Mouse (Mus musculus) myocyte (in vitro differentiated cells): Measurements from ENCODE around the gene Rpl22.

Experiments
- CEBPB ChIP-seq: IDR thresholded peaks from 2 replicates; pipeline ENCODE4 v1.6.1; 2011; ENCODE audit warnings: mild to moderate bottlenecking, moderate library complexity; ENCODE audit not compliant: poor library complexity, insufficient read depth, severe bottlenecking
- E2F4 ChIP-seq: IDR thresholded peaks from one replicate; pipeline ENCODE4 v1.6.1; 2011; ENCODE audit warnings: mild to moderate bottlenecking, control low read depth, moderate library complexity; ENCODE audit not compliant: insufficient read depth
- MAX ChIP-seq: IDR thresholded peaks from one replicate; pipeline ENCODE4 v1.6.1; 2011; ENCODE audit warnings: low read depth, mild to moderate bottlenecking, control low read depth
- MYOD1 ChIP-seq, 3 experiments: IDR thresholded peaks; one replicate each; pipeline ENCODE4 v1.6.1; 2011; ENCODE audit warnings: control low read depth in 2 of 3, low read depth in 2 of 3, mild to moderate bottlenecking in 2 of 3, moderate library complexity in 1 of 3; ENCODE audit not compliant: insufficient read length in 2 of 3, control insufficient read depth in 1 of 3
- MYOG ChIP-seq, 3 experiments: IDR thresholded peaks; one replicate each; pipeline ENCODE4 v1.6.1; 2011; ENCODE audit warnings: control low read depth in 2 of 3, low read depth in 2 of 3, mild to moderate bottlenecking in 2 of 3; ENCODE audit not compliant: insufficient read length in 2 of 3, control insufficient read depth in 1 of 3, insufficient read depth in 1 of 3
- POLR2A ChIP-seq: IDR thresholded peaks from one replicate; pipeline ENCODE4 v1.6.1; 2011; ENCODE audit warnings: low read depth, mild to moderate bottlenecking, control low read depth, moderate library complexity; ENCODE audit not compliant: insufficient read length
- REST ChIP-seq: IDR thresholded peaks from one replicate; pipeline ENCODE4 v1.6.1; 2011; ENCODE audit warnings: mild to moderate bottlenecking, control low read depth, moderate library complexity; ENCODE audit not compliant: insufficient read depth, insufficient read length
- SRF ChIP-seq: IDR thresholded peaks from one replicate; pipeline ENCODE4 v1.6.1; 2011; ENCODE audit warnings: low read depth; ENCODE audit not compliant: control insufficient read depth, insufficient read length
- TCF12 ChIP-seq: IDR thresholded peaks from one replicate; pipeline ENCODE4 v1.6.1; 2011; ENCODE audit warnings: mild to moderate bottlenecking, control low read depth; ENCODE audit not compliant: poor library complexity, insufficient read depth, severe bottlenecking
- TCF3 ChIP-seq: IDR thresholded peaks from one replicate; pipeline ENCODE4 v1.6.1; 2011; ENCODE audit warnings: low read depth, control low read depth; ENCODE audit not compliant: insufficient read length
- USF1 ChIP-seq: IDR thresholded peaks from one replicate; pipeline ENCODE4 v1.6.1; 2011; ENCODE audit warnings: low read depth, mild to moderate bottlenecking, control low read depth, moderate library complexity

- TF ChIP-seq POLR2A = no peak
- no peak for TF ChIP-seq E2F4
- no peak for TF ChIP-seq USF1
- no peak for TF ChIP-seq MYOG (IDR thresholded peaks at IDR 0.05; ENCODE audit: control insufficient read depth in 1 of 3, insufficient read depth in 1 of 3, insufficient read length in 2 of 3, low read depth in 2 of 3)
- no peak for TF ChIP-seq SRF
- no peak for TF ChIP-seq TCF12
- no peak for TF ChIP-seq CEBPB
- TF ChIP-seq TCF3 = no peak
- TF ChIP-seq MYOD1 (IDR thresholded peaks at IDR 0.05; ENCODE audit: control insufficient read depth in 1 of 3, insufficient read length in 2 of 3, low read depth in 2 of 3) = no peak
- TF ChIP-seq REST = no peak
- no peak for TF ChIP-seq MAX
Measured at GRCm38 (mm10) chr4:152349837-152350381, 24.4 kb downstream of the Rpl22 start.
